Mouse (Mus musculus) embryonic facial prominence, embryonic 13.5 days (tissue): ENCODE measurements around the gene Dlk2. TPM values are rescaled to one million over a fixed set of nuclear protein-coding genes. Genes with fewer than 3 reads are reported as not detected.

Experiments
- ATAC-seq: fragments of 200-750 bp; cut with Nextera tagmentation; 2 replicates; pipeline ENCODE4 v1.8.0; 2017; ENCODE audit warnings: low read depth; ENCODE audit not compliant: insufficient number of reproducible peaks, insufficient read depth, low FRiP score, low TSS enrichment
- H3K27ac ChIP-seq: fragments of 300-500 bp; sonication (generic); 2 replicates; pipeline ENCODE4 v1.5.1; 2015; ENCODE audit warnings: moderate library complexity, mild to moderate bottlenecking, inconsistent platforms
- H3K27me3 ChIP-seq: fragments of 300-500 bp; sonication (generic); 2 replicates; pipeline ENCODE4 v1.6.1; 2015; ENCODE audit warnings: mild to moderate bottlenecking, inconsistent platforms
- H3K36me3 ChIP-seq: fragments of 300-500 bp; sonication (generic); 2 replicates; pipeline ENCODE4 v1.6.1; 2015; ENCODE audit warnings: mild to moderate bottlenecking, inconsistent platforms
- H3K4me1 ChIP-seq: fragments of 300-500 bp; sonication (generic); 2 replicates; pipeline ENCODE4 v1.6.1; 2015; ENCODE audit warnings: inconsistent platforms
- H3K4me2 ChIP-seq: fragments of 300-500 bp; sonication (generic); 2 replicates; pipeline ENCODE4 v1.6.1; 2015; ENCODE audit warnings: moderate library complexity, mild to moderate bottlenecking, inconsistent platforms
- H3K4me3 ChIP-seq: fragments of 300-500 bp; sonication (generic); 2 replicates; pipeline ENCODE4 v1.5.1; 2015; ENCODE audit warnings: mild to moderate bottlenecking, inconsistent platforms
- H3K9ac ChIP-seq: fragments of 300-500 bp; sonication (generic); 2 replicates; pipeline ENCODE4 v1.6.1; 2015; ENCODE audit warnings: mild to moderate bottlenecking, inconsistent platforms
- H3K9me3 ChIP-seq: fragments of 300-500 bp; sonication (generic); 2 replicates; pipeline ENCODE4 v1.6.1; 2016; ENCODE audit warnings: inconsistent platforms
- WGBS: fragments of 180-500 bp; shearing (Covaris S2); methylation state at CpG from one replicate; pipeline ENCODE4 v1.1.7; 2015; ENCODE audit warnings: mixed read lengths; 5-methylcytosine and 5-hydroxymethylcytosine counted together
- polyA plus RNA-seq: library from polyadenylated mRNA; unstranded; fragments of >200 nt; fragmentation: Nextera tagmentation; extraction: Ambion mirVana; gene quantifications from 2 replicates; pipeline ENCODE4 v1.2.1, GENCODE M21; 2015

The Dlk2 gene
- polyA plus RNA-seq, 1 experiment from 2014 or later: 8.6 TPM

- Histone ChIP-seq H3K9ac (peak overlapping the region; percentile 73), H3K4me3 (peak overlapping the region; percentile 65), H3K36me3 (no peaks in the 10 kb centered on the region), H3K27ac (no peak overlapping the region), H3K4me1 (peaks cover 18% of the 10 kb centered on the region), H3K4me2 (peak overlapping the region; percentile 99), H3K27me3 (peaks cover 75% of the 10 kb centered on the region), H3K9me3 (no peaks in the 10 kb centered on the region)
- WGBS: 13% methylated on average over 6 of the region's 6 CpGs
- no peak for ATAC-seq
Observed at GRCm38 (mm10) chr17:46297028-46297363, 225 bp upstream of the Dlk2 start.

GRCm38 (mm10) chr17:46298220-46298913 lies 1.1 kb downstream of the Dlk2 start:
- Histone ChIP-seq H3K4me1 (peaks cover 18% of the 10 kb centered on the region), H3K36me3 (no peaks in the 10 kb centered on the region), H3K9ac (peak overlapping the region; percentile 73), H3K27ac (no peak overlapping the region), H3K4me3 (peak overlapping the region; percentile 65), H3K4me2 (peak overlapping the region; percentile 99), H3K9me3 (no peaks in the 10 kb centered on the region), H3K27me3 (peaks cover 63% of the 10 kb centered on the region)
- peak; percentile 62; the same call in 1 of the 2 replicates for ATAC-seq
- WGBS: under 1% methylated on average over 46 of the region's 48 CpGs

GRCm38 (mm10) chr17:46301892-46302291 lies 4.7 kb downstream of the Dlk2 start:
- no peak for ATAC-seq
- Histone ChIP-seq H3K36me3 (peaks cover 21% of the 10 kb centered on the region; the same call in 1 of the 2 replicates), H3K27me3 (peaks cover 34% of the 10 kb centered on the region), H3K4me2 (no peak overlapping the region), H3K9me3 (no peaks in the 10 kb centered on the region), H3K4me1 (peaks cover 16% of the 10 kb centered on the region), H3K27ac (no peak overlapping the region), H3K4me3 (no peak overlapping the region), H3K9ac (no peak overlapping the region)
- 71% methylated on average over 12 of the region's 12 CpGs for WGBS

GRCm38 (mm10) chr17:46304184-46304583 lies 7.0 kb downstream of the Dlk2 start:
- peaks cover 31% of the 10 kb centered on the region for H3K36me3 ChIP-seq
- WGBS: 89% methylated on average over 9 of the region's 9 CpGs
- ATAC-seq: no peak

GRCm38 (mm10) chr17:46306956-46307355 lies 9.7 kb downstream of the Dlk2 start:
- no peaks in the 10 kb centered on the region for H3K27me3 ChIP-seq
- H3K4me3 ChIP-seq: no peak overlapping the region
- peaks cover 37% of the 10 kb centered on the region for H3K36me3 ChIP-seq
- 89% methylated on average over 15 of the region's 15 CpGs for WGBS
- no peak overlapping the region for H3K27ac ChIP-seq
- no peaks in the 10 kb centered on the region for H3K9me3 ChIP-seq
- H3K4me2 ChIP-seq: no peak overlapping the region
- ATAC-seq: no peak
- H3K9ac ChIP-seq: peak overlapping the region; percentile 32; the same call in 1 of the 2 replicates
- H3K4me1 ChIP-seq: no peaks in the 10 kb centered on the region

More at GRCm38 (mm10) chr17:46304184-46304583, 7.0 kb downstream of the Dlk2 start:
- Histone ChIP-seq H3K9me3 (no peaks in the 10 kb centered on the region), H3K27ac (no peak overlapping the region), H3K9ac (0 out of 2 replicates have a peak overlapping the region, but pooled peaks have one; percentile 3), H3K4me3 (no peak overlapping the region), H3K4me2 (no peak overlapping the region), H3K4me1 (no peaks in the 10 kb centered on the region), H3K27me3 (peaks cover 12% of the 10 kb centered on the region)

- Histone ChIP-seq H3K9me3 (no peaks in the 10 kb centered on the region), H3K9ac (no peak overlapping the region), H3K4me2 (no peak overlapping the region), H3K27me3 (no peaks in the 10 kb centered on the region), H3K36me3 (peaks cover 37% of the 10 kb centered on the region), H3K27ac (no peak overlapping the region), H3K4me3 (no peak overlapping the region), H3K4me1 (no peaks in the 10 kb centered on the region)
- ATAC-seq: no peak
- WGBS: 75% methylated on average over 12 of the region's 12 CpGs
Observed at GRCm38 (mm10) chr17:46309835-46310234, 12.6 kb downstream of the Dlk2 start.

GRCm38 (mm10) chr17:46310515-46310914 lies 13.3 kb downstream of the Dlk2 start:
- 83% methylated on average over 10 of the region's 10 CpGs for WGBS
- H3K9ac ChIP-seq: no peak overlapping the region

GRCm38 (mm10) chr17:46313135-46313715 lies 16.0 kb downstream of the Dlk2 start:
- Histone ChIP-seq H3K4me2 (no peak overlapping the region), H3K27ac (no peak overlapping the region), H3K9ac (no peak overlapping the region), H3K36me3 (peaks cover 19% of the 10 kb centered on the region), H3K27me3 (no peaks in the 10 kb centered on the region), H3K4me1 (no peaks in the 10 kb centered on the region), H3K9me3 (no peaks in the 10 kb centered on the region), H3K4me3 (no peak overlapping the region)
- ATAC-seq: peak; percentile 62; the same call in 1 of the 2 replicates
- 78% methylated on average over 9 of the region's 9 CpGs for WGBS

More at GRCm38 (mm10) chr17:46310515-46310914, 13.3 kb downstream of the Dlk2 start:
- Histone ChIP-seq H3K27ac (no peak overlapping the region), H3K4me3 (no peak overlapping the region), H3K4me2 (no peak overlapping the region), H3K9me3 (no peaks in the 10 kb centered on the region), H3K27me3 (no peaks in the 10 kb centered on the region), H3K36me3 (peaks cover 31% of the 10 kb centered on the region), H3K4me1 (no peaks in the 10 kb centered on the region)
- ATAC-seq: no peak

GRCm38 (mm10) chr17:46315813-46316212 lies 18.6 kb downstream of the Dlk2 start:
- no peak overlapping the region for H3K27ac ChIP-seq
- H3K27me3 ChIP-seq: no peaks in the 10 kb centered on the region
- WGBS: 84% methylated on average over 10 of the region's 10 CpGs
- no peak for ATAC-seq
- H3K36me3 ChIP-seq: peaks cover 10% of the 10 kb centered on the region
- H3K4me3 ChIP-seq: no peak overlapping the region
- no peaks in the 10 kb centered on the region for H3K9me3 ChIP-seq
- H3K4me1 ChIP-seq: no peaks in the 10 kb centered on the region
- no peak overlapping the region for H3K4me2 ChIP-seq
- no peak overlapping the region for H3K9ac ChIP-seq

GRCm38 (mm10) chr17:46320492-46320891 lies 23.3 kb downstream of the Dlk2 start:
- no peaks in the 10 kb centered on the region for H3K9me3 ChIP-seq
- H3K27ac ChIP-seq: no peak overlapping the region
- no peak overlapping the region for H3K9ac ChIP-seq
- WGBS: 63% methylated on average over 6 of the region's 6 CpGs
- no peaks in the 10 kb centered on the region for H3K4me1 ChIP-seq
- no peak for ATAC-seq
- H3K36me3 ChIP-seq: peaks cover 35% of the 10 kb centered on the region
- no peak overlapping the region for H3K4me3 ChIP-seq
- no peaks in the 10 kb centered on the region for H3K27me3 ChIP-seq
- no peak overlapping the region for H3K4me2 ChIP-seq

- Histone ChIP-seq H3K36me3 (peaks cover 35% of the 10 kb centered on the region), H3K4me1 (peaks cover 6% of the 10 kb centered on the region), H3K9ac (no peak overlapping the region), H3K4me2 (no peak overlapping the region), H3K27ac (no peak overlapping the region), H3K4me3 (no peak overlapping the region), H3K9me3 (no peaks in the 10 kb centered on the region), H3K27me3 (no peaks in the 10 kb centered on the region)
- ATAC-seq: no peak
- 88% methylated on average over 14 of the region's 14 CpGs for WGBS
Observed at GRCm38 (mm10) chr17:46322046-46322823, 25.0 kb downstream of the Dlk2 start.
